Mouse (Mus musculus) testis, postnatal 14 days (tissue): ENCODE data around the gene Tead1.
"Not testable (repeated sequence)": the region's sequence is repeated elsewhere in the genome, so short reads cannot be mapped to it uniquely, and the experiment has no call there.

Experiments used
- DNase-seq: peaks from one replicate; pipeline ENCODE4 v3.0.0; 2021; ENCODE audit warnings: low spot score

Tead1 gene

DNA sequence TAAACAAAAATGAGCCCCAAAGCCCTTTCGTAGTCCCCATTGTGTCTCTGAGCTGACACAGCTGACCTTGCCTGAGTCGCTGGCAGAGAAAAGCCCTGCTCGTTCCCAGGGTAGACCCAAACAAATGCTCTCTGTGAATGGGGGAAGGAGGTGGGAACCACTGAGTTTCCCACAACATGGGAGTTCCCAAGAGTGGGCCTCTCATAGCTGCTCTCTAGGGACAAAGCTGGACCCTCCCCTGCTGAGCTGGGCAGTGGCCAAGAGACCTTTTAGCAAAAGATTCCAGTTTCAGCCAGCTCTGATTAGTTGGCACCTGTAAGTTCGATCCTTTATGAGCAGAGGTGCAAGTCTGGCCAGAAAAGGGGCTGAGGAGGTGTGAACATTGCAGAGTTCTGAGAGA, 243.7 kb downstream of the Tead1 start:
- no peak for DNase-seq

DNA sequence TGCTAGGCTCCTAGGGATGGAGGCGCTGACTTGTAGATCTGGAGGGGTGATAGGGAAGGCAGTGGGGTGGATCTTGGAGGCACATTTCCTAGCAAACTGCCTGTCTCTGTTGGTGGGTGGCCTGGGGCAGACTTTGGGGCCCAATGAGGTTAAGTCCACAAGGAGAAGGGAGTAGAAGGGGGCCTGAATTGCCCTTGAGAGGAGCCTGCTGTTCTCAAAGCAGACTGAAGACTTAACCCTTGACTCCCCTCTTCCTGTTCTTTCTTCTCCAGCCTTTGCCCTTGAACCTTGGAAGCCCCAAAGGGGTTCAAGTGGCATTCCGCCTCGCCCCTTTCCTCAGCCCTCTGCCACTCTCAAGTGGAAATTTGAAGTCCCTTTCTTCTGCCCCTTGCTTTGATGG, 244.6 kb downstream of the Tead1 start:
- DNase-seq: no peak

DNA sequence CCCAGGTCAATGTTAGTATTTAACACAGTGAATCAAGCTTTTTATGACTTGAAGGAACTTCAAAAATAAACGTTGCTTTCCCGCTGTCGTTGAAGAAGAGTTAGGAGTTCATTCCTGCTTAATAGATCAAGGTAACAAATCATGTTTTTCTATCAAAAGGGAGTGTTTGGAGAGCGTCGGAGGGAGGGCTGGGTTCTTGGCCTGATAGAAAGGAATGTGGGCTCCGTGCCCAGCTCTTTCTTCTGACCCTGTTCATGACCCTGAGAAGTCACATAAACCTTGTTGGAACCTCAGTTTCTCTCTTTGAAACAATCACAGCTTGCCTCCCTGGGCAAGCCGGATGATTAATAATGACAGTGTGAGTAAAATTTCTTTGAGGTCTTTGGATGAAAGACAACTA, 251.6 kb downstream of the Tead1 start:
- no peak for DNase-seq

DNA sequence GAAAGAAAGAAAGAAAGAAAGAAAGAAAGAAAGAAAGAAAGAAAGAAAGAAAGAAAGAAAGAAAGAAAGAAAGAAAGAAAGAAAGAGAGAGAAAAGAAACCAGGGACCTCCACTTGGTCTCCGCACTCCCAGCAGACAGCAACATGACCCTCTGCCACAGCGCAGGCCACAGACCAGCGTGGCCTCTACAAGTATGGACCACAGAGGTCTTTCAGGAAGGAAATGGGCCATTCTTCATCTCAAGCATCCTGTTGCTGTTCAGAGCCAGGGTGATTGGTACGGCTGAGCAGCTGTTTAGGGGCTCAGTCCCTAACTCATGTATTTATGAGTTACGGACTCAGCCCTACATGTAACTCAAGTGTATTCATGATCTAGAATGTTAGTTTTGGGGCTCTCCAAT, 256.8 kb downstream of the Tead1 start:
- not testable (repeated sequence) for DNase-seq

DNA sequence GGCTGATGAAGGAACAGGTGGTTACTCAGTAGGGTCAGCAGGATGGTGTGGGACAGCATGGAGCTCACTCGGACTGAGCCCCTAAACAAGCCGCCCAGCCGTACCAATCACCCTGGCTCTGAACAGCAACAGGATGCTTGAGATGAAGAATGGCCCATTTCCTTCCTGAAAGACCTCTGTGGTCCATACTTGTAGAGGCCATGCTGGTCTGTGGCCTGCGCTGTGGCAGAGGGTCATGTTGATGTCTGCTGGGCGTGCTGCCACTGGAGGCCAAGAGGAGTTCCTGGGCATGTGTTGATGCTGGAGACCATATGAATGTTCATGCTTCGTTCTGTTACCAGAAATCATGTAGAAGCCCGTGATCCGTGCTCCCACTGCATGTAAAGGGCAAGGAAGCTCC, 258.0 kb downstream of the Tead1 start:
- no peak for DNase-seq

DNA sequence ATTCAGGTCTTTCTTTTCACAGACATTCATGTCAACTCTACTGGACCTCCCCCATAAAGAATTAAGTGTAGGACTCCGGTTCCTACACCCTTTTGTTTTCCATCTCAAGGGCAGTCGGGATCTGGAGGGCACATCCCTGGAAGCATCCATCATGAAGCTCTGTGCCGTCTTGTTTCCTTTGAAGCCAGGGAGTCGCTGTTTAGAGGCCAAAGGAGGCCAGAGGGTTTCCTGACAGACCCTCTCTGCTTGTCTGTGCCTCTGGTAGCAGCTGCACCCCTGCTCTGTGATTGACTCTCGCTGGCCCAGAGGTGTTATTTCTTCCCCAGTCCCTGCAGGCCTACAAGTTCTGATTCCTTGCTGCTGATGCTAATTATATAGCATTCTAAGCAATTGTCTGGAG, 259.8 kb downstream of the Tead1 start:
- DNase-seq: no peak

DNA sequence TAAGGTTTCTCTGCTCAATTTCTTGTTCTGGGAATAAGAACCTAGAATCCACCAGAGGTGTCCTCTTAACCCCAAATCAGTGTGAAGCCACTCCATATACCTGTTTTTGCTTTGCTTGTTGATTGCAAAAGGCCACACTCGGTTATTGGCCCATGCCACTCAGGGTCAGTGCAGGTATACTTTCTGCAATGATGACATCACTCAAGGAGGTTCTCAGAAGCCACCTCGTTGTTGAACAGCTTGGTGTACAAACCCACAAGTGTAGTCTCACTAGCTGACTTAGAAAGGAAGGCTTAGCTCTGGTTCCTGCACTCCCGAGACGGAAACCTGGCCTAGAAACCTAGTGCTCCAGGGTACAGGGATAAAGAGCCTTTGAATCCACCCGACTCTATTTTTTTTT, 263.4 kb downstream of the Tead1 start:
- DNase-seq: no peak

DNA sequence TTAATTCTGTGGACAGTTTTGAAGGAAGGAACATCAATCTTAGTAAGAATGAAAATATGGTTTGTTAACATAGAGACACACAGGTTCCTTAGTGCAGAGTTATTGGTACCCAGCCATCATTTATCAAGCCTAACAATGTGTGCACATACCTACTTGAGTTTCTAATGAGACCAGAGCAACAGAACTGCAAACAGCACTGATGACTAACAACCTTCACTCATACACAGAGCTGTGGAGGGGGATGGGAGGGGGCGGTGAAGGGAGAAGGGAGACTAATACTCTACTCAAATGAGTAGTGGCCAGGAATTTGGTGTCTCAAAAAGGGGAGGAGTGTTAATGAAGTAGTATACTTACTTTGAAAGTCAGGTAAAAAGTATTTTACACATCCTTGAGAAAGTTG, 263.9 kb downstream of the Tead1 start:
- no peak for DNase-seq

DNA sequence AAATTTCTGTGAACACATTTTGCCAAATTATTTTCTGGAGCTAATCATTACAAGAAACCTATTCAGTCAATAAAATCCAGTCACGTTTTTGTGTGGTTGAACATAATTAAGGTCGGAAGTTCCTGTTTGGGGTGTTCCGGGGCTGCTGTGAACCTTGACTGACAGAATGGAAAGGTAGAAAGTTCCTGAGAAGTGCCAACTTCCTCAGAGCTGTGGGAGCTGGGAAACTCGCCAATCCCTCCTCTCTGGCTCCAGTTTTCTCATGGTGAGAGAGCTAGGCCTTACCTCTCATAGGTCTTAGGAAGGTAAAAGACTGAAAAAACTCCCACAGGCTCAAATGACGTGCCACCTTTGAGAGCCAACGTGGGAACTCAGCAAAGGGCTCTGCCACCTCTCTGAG, 267.6 kb downstream of the Tead1 start:
- DNase-seq: no peak

DNA sequence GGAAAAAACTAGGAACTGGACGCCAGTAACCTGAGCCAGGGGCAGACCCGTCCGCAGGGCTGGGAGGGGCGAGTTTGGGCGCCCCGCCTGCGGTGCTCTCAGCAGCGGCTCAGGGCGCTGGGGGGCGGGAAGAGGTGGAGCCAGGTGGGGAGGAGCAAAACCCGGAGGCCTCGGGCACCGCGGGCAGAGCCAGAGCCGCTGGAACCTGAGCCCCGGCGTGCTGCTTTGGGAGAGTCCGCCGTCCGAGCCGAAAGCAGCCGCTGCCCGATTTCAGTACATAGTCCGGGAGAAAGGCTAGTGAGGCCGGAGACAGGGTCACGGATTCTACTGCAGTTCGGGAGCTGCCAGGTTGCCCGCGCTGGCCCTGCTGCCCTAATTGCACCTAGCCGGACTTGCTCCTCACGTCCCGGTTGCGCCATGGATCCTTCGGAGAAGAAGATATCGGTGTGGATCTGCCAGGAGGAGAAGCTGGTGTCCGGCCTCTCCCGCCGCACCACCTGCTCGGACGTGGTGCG, 274.7 kb downstream of the Tead1 start, which contains the start of gene Rassf10:
Gene Rassf10, plus strand, starts transcription at position 186 of the 515 bp plus-strand sequence.
- peak; percentile 81 for DNase-seq

DNA sequence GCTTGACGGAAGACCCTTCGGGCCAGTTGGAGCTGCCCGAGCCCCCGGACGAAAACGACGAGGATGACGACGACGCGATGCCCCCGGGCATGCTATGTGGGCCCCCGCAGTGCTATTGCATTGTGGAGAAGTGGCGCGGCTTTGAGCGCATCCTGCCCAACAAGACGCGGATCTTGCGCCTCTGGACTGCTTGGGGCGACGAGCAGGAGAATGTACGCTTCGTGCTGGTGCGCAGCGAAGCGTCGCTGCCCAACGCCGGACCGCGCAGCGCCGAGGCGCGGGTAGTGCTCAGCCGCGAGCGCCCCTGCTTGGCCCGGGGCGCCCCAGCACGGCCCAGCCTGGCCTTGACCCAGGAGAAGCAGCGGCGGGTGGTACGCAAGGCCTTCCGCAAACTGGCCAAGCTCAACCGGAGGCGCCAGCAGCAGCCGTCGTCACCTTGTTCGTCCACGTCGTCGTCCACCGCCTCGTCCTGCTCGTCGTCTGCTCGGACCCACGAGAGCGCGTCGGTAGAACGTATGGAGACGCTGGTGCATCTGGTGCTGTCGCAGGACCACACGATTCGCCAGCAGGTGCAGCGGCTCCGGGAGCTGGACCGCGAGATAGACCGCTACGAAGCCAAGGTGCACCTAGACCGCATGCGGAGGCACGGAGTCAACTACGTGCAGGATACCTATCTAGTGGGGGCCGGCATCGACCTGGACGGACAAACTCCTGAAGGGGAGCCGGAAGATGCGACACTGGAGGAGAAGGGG, 275.4 kb downstream of the Tead1 start:
- DNase-seq: no peak

DNA sequence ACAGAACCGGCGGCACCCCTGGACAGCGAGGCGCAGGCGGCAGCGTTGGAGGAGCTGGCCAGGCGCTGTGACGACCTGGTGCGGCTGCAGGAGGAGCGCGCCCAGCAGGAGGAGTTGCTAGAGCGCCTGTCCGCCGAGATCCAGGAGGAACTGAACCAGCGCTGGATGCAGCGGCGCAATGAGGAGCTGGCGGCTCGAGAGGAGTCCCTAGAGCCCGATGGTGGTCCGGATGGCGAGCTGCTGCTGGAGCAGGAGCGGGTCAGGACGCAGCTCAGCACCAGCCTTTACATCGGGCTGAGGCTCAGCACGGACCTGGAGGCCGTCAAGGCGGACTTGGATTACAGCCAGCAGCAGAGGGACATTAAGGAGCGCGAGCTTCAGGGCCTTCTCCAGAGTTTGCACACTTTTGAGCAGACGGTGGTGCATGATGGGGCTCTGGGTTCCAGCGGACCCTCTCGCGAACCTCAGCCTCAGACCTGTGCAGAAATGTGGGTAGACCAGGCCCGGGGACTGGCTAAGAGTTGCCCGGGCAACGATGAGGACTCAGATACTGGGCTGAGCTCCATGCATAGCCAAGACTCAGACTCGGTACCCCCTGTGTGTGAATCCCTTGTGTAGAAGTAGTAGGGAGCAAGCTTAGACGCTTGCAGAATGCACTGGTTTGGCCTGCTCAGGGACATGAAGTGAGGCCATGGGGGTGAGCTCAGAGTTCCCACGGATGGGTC, 276.1 kb downstream of the Tead1 start:
- peak; percentile 28 for DNase-seq

DNA sequence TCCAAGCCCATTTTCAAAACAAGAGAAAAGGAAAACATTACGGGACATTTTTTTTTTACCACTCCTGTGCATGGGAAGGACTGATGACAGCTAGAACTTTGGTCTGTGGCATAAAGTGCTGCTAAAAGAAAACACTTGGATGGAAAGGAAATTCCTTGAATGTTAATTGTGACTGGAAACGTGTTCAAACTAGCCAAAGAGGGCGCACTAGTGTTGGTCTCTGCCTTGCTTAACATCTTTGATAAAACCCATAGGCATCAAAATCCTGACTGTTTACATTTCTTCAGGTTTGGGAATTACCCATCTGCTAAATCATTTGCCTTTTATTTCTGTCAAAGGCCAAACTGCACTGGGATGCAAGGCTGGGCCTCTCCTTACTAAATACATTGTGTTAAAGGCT, 276.8 kb downstream of the Tead1 start:
- no peak for DNase-seq
